Mouse (Mus musculus) midbrain, embryonic 12.5 days (tissue): Measurements from ENCODE around the gene Uchl1. TPM values are rescaled to one million over a fixed set of nuclear protein-coding genes. Genes with fewer than 3 reads are reported as not detected.

ENCODE experiments used
- ATAC-seq: fragments of 200-750 bp; cut with Nextera tagmentation; 2 replicates; pipeline ENCODE4 v1.8.0; 2017; ENCODE audit warnings: low read depth, moderate TSS enrichment, moderate library complexity; ENCODE audit not compliant: low FRiP score
- H3K27ac ChIP-seq: fragments of 300-500 bp; sonication (generic); replicated peaks from 2 replicates; pipeline ENCODE4 v1.5.1; 2016; ENCODE audit warnings: mild to moderate bottlenecking
- H3K27me3 ChIP-seq: fragments of 300-500 bp; sonication (generic); 2 replicates; pipeline ENCODE4 v1.6.1; 2016; ENCODE audit warnings: mild to moderate bottlenecking
- H3K36me3 ChIP-seq: fragments of 300-500 bp; sonication (generic); 2 replicates; pipeline ENCODE4 v1.6.1; 2016
- H3K4me1 ChIP-seq: fragments of 300-500 bp; sonication (generic); 2 replicates; pipeline ENCODE4 v1.6.1; 2016
- H3K4me2 ChIP-seq: fragments of 300-500 bp; sonication (generic); replicated peaks from 2 replicates; pipeline ENCODE4 v1.6.1; 2016; ENCODE audit warnings: mild to moderate bottlenecking, moderate library complexity
- H3K4me3 ChIP-seq: fragments of 300-500 bp; sonication (generic); 2 replicates; pipeline ENCODE4 v1.5.1; 2016; ENCODE audit warnings: mild to moderate bottlenecking
- H3K9ac ChIP-seq: fragments of 300-500 bp; sonication (generic); replicated peaks from 2 replicates; pipeline ENCODE4 v1.6.1; 2016; ENCODE audit warnings: mild to moderate bottlenecking, moderate library complexity
- H3K9me3 ChIP-seq: fragments of 300-500 bp; sonication (generic); 2 replicates; pipeline ENCODE4 v1.6.1; 2016; ENCODE audit warnings: mild to moderate bottlenecking
- WGBS: fragments of 180-500 bp; shearing (Covaris S2); methylation state at CpG from one replicate; pipeline ENCODE4 v1.1.7; 2016; 5-methylcytosine and 5-hydroxymethylcytosine counted together
- polyA plus RNA-seq: library from polyadenylated mRNA; unstranded; fragments of >200 nt; fragmentation: Nextera tagmentation; extraction: Ambion mirVana; gene quantifications from 2 replicates; pipeline ENCODE4 v1.2.1, GENCODE M21; 2016

The Uchl1 gene
- polyA plus RNA-seq, 1 experiment from 2014 or later: 602 TPM

GRCm38 (mm10) chr5:66685930-66686329 is 10.0 kb downstream of the Uchl1 start:
- Histone ChIP-seq H3K27me3 (no peaks in the 10 kb centered on the region), H3K27ac (no peak overlapping the region), H3K9me3 (0 out of 2 replicates have a peak, but pooled peaks cover 2% of the 10 kb centered on the region), H3K9ac (no peak overlapping the region), H3K4me2 (no peak overlapping the region), H3K36me3 (peaks cover 89% of the 10 kb centered on the region), H3K4me3 (no peak overlapping the region), H3K4me1 (peaks cover 6% of the 10 kb centered on the region; the same call in 1 of the 2 replicates)
- ATAC-seq: no peak
- WGBS: 85% methylated on average over 2 of the region's 2 CpGs

- WGBS: 75% methylated on average over 13 of the region's 13 CpGs
Observed at GRCm38 (mm10) chr5:66686863-66687262, 11.0 kb downstream of the Uchl1 start.

GRCm38 (mm10) chr5:66687737-66688136 is 11.8 kb downstream of the Uchl1 start:
- no peak overlapping the region for H3K27ac ChIP-seq
- H3K9ac ChIP-seq: no peak overlapping the region
- H3K9me3 ChIP-seq: 0 out of 2 replicates have a peak, but pooled peaks cover 2% of the 10 kb centered on the region
- peaks cover 6% of the 10 kb centered on the region; the same call in 1 of the 2 replicates for H3K4me1 ChIP-seq
- no peaks in the 10 kb centered on the region for H3K27me3 ChIP-seq
- no peak for ATAC-seq
- WGBS: 90% methylated on average over 9 of the region's 9 CpGs
- no peak overlapping the region for H3K4me3 ChIP-seq
- H3K4me2 ChIP-seq: no peak overlapping the region
- H3K36me3 ChIP-seq: peaks cover 71% of the 10 kb centered on the region

More at GRCm38 (mm10) chr5:66686863-66687262, 11.0 kb downstream of the Uchl1 start:
- Histone ChIP-seq H3K27ac (no peak overlapping the region), H3K4me1 (peaks cover 6% of the 10 kb centered on the region; the same call in 1 of the 2 replicates), H3K9me3 (0 out of 2 replicates have a peak, but pooled peaks cover 2% of the 10 kb centered on the region), H3K27me3 (no peaks in the 10 kb centered on the region), H3K4me3 (no peak overlapping the region), H3K36me3 (peaks cover 80% of the 10 kb centered on the region), H3K9ac (no peak overlapping the region), H3K4me2 (no peak overlapping the region)
- ATAC-seq: no peak

- Histone ChIP-seq H3K4me3 (no peak overlapping the region), H3K9ac (no peak overlapping the region), H3K27me3 (no peaks in the 10 kb centered on the region), H3K4me1 (peaks cover 6% of the 10 kb centered on the region; the same call in 1 of the 2 replicates), H3K36me3 (peaks cover 66% of the 10 kb centered on the region), H3K27ac (no peak overlapping the region), H3K9me3 (0 out of 2 replicates have a peak, but pooled peaks cover 2% of the 10 kb centered on the region), H3K4me2 (no peak overlapping the region)
- no peak for ATAC-seq
- WGBS: 91% methylated on average over 5 of the region's 5 CpGs
Observed at GRCm38 (mm10) chr5:66688286-66688685, 12.4 kb downstream of the Uchl1 start.

GRCm38 (mm10) chr5:66689796-66690195 is 13.9 kb downstream of the Uchl1 start:
- no peak overlapping the region for H3K4me2 ChIP-seq
- H3K9ac ChIP-seq: no peak overlapping the region
- H3K9me3 ChIP-seq: 0 out of 2 replicates have a peak, but pooled peaks cover 2% of the 10 kb centered on the region
- no peak overlapping the region for H3K4me3 ChIP-seq
- peaks cover 52% of the 10 kb centered on the region for H3K36me3 ChIP-seq
- no peak for ATAC-seq
- no peak overlapping the region for H3K27ac ChIP-seq
- no peaks in the 10 kb centered on the region for H3K27me3 ChIP-seq
- H3K4me1 ChIP-seq: peaks cover under 1% of the 10 kb centered on the region; the same call in 1 of the 2 replicates
- WGBS: 87% methylated on average over 9 of the region's 9 CpGs

- H3K9me3 ChIP-seq: 0 out of 2 replicates have a peak, but pooled peaks cover 2% of the 10 kb centered on the region
- ATAC-seq: no peak
Observed at GRCm38 (mm10) chr5:66693231-66693630, 17.3 kb downstream of the Uchl1 start.

GRCm38 (mm10) chr5:66697119-66697518 is 21.2 kb downstream of the Uchl1 start:
- Histone ChIP-seq H3K9ac (no peak overlapping the region), H3K4me3 (no peak overlapping the region), H3K4me2 (no peak overlapping the region), H3K36me3 (no peaks in the 10 kb centered on the region), H3K27ac (no peak overlapping the region), H3K9me3 (no peaks in the 10 kb centered on the region), H3K27me3 (no peaks in the 10 kb centered on the region), H3K4me1 (no peaks in the 10 kb centered on the region)
- ATAC-seq: no peak

More at GRCm38 (mm10) chr5:66693231-66693630, 17.3 kb downstream of the Uchl1 start:
- no peaks in the 10 kb centered on the region for H3K4me1 ChIP-seq
- no peak overlapping the region for H3K4me2 ChIP-seq
- H3K9ac ChIP-seq: no peak overlapping the region
- H3K4me3 ChIP-seq: no peak overlapping the region
- no peak overlapping the region for H3K27ac ChIP-seq
- H3K36me3 ChIP-seq: peaks cover 23% of the 10 kb centered on the region
- H3K27me3 ChIP-seq: no peaks in the 10 kb centered on the region
- WGBS: 84% methylated on average over 4 of the region's 4 CpGs

GRCm38 (mm10) chr5:66699911-66700310 is 24.0 kb downstream of the Uchl1 start:
- ATAC-seq: no peak
- no peaks in the 10 kb centered on the region for H3K36me3 ChIP-seq
- H3K9ac ChIP-seq: no peak overlapping the region
- no peaks in the 10 kb centered on the region for H3K27me3 ChIP-seq
- no peak overlapping the region for H3K4me2 ChIP-seq
- H3K27ac ChIP-seq: no peak overlapping the region
- H3K9me3 ChIP-seq: no peaks in the 10 kb centered on the region
- no peaks in the 10 kb centered on the region for H3K4me1 ChIP-seq
- WGBS: 67% methylated on average over 6 of the region's 6 CpGs
- no peak overlapping the region for H3K4me3 ChIP-seq

- Histone ChIP-seq H3K36me3 (no peaks in the 10 kb centered on the region), H3K9me3 (no peaks in the 10 kb centered on the region), H3K4me1 (no peaks in the 10 kb centered on the region), H3K4me2 (no peak overlapping the region), H3K4me3 (no peak overlapping the region), H3K27me3 (no peaks in the 10 kb centered on the region), H3K27ac (no peak overlapping the region), H3K9ac (no peak overlapping the region)
- no peak for ATAC-seq
- WGBS: 86% methylated on average over 4 of the region's 4 CpGs
Observed at GRCm38 (mm10) chr5:66701951-66702350, 26.1 kb downstream of the Uchl1 start.

GRCm38 (mm10) chr5:66703317-66704004 is 27.6 kb downstream of the Uchl1 start:
- Histone ChIP-seq H3K4me3 (no peak overlapping the region), H3K9ac (no peak overlapping the region), H3K4me2 (no peak overlapping the region), H3K27ac (no peak overlapping the region), H3K9me3 (no peaks in the 10 kb centered on the region), H3K36me3 (no peaks in the 10 kb centered on the region), H3K4me1 (no peaks in the 10 kb centered on the region), H3K27me3 (no peaks in the 10 kb centered on the region)
- 54% methylated on average over 10 of the region's 10 CpGs for WGBS
- no peak for ATAC-seq

- ATAC-seq: no peak
- no peaks in the 10 kb centered on the region for H3K9me3 ChIP-seq
- no peak overlapping the region for H3K4me3 ChIP-seq
- no peak overlapping the region for H3K27ac ChIP-seq
- H3K9ac ChIP-seq: no peak overlapping the region
- H3K4me2 ChIP-seq: no peak overlapping the region
- 69% methylated on average over 5 of the region's 5 CpGs for WGBS
- no peaks in the 10 kb centered on the region for H3K36me3 ChIP-seq
- H3K27me3 ChIP-seq: no peaks in the 10 kb centered on the region
- H3K4me1 ChIP-seq: no peaks in the 10 kb centered on the region
Observed at GRCm38 (mm10) chr5:66707859-66708258, 32.0 kb downstream of the Uchl1 start.

- H3K4me1 ChIP-seq: no peaks in the 10 kb centered on the region
- peaks cover 6% of the 10 kb centered on the region; the same call in 1 of the 2 replicates for H3K27me3 ChIP-seq
- no peak overlapping the region for H3K9ac ChIP-seq
- no peaks in the 10 kb centered on the region for H3K36me3 ChIP-seq
- H3K27ac ChIP-seq: no peak overlapping the region
- WGBS: 9% methylated on average over 4 of the region's 4 CpGs
- H3K4me2 ChIP-seq: no peak overlapping the region
- no peak for ATAC-seq
- H3K4me3 ChIP-seq: no peak overlapping the region
- no peaks in the 10 kb centered on the region for H3K9me3 ChIP-seq
Observed at GRCm38 (mm10) chr5:66710445-66711019, 34.6 kb downstream of the Uchl1 start.
